Mouse (Mus musculus) gastrocnemius, adult 18-20 months (tissue): ENCODE measurements at regions not wholly inside any gene's neighbourhood (a gene's known extent, or its start where the extent isn't known, plus 50 kb on each side); places are given as distances from the start of the nearest gene placed in this dataset.
A peak's percentile ranks its signal among the peaks of the same experiment; 100 is the strongest.

Experiments
- DNase-seq: peaks from one replicate; pipeline ENCODE4 v3.0.0; 2021; ENCODE audit warnings: low spot score

DNA sequence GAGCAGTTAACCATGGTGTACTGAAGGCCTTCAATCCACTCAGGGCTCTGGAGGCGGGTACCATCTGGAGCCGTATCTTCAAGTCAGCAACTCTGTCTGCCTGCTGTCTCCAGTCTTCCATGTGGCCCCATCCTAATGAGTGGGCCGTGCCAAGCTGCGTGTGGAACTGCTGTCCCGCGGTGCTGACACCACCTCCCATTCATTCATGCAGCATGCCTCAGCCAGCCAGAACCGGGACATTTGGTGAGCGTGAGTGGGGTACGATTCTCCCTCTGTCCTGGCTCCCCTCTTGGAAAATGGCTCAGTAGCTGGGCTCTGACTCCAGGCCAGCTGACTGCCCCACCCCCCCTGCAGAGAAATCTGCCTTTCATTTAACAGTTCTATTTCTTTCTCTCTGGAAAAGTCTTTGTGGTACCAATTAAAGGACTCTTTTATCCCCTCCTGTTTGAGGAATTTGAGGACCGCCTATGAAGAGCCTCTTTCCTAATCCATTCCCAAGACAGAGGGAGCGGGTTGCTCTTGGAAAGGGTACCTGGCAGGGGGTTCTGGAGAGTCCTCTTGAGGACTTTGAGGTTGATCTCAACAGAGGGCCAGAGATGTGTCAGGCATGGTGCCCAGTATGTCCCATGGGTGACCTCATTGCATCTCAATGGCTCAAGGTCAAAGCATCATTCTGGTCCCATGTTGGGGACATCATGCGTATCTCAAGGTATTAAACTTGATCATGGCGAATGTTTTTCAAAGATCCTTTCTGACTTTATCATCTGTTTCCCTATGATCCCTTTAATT is 55.5 kb upstream of the Brd7 start:
- no peak for DNase-seq

DNA sequence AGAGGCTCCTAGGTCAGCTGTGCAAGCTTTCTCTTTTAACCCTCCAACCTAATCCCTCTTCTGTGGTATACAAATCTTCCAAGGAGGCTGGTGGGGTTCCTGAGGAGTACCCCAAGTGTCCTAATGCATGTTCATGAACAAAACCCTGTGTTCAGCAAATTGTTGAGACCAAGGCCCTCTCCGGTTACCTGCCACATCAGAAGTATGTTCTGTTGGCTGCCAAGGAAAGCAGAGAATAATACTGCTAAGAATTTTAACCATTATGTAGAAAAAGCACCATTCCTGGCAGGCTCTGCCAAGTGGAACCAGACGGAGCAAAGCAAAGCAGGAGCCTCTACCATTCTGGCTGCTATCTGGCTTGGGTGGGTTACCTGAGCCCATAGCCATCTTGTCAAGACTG is 61.3 kb upstream of the Brd7 start:
- DNase-seq = no peak

DNA sequence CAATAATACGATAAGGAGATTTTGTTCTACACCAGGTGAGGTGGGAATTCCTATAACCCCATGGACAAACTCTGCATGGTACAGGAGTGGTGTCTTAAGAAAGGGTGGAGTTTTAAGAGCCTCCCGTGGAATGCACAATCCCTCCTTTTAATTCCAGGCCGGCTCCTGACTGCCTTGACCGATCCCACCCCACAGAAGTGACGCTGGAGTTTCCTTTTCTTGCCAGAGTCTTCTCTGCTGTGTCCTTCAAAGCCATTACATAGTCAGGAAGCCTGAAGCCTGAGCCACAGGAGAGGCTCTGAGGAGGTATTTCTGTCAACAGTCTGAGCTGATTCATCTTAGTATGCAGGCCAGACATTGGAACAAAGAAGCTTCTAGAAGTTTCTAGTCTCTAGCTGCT is 66.6 kb upstream of the Brd7 start:
- DNase-seq = no peak

DNA sequence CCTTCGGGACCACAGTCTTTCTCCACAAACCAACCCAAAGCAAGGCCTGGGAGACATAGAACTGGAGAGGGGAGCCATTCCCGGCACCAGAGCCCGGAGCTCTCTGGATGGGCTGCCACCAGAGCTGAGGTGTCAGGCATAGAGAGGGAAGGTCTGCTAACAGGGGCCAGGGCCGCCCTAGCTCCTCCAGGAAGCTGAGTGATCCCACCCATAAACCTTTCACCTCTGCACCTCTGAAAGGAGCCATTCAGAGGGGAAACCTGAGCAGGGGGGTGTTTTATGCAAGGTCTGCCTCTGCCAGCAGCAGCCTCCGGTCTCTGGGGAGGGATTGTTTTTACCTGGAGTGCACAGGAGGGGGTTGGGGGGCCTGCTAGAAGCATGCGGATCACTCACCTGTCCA is 69.4 kb upstream of the Brd7 start:
- DNase-seq = no peak

DNA sequence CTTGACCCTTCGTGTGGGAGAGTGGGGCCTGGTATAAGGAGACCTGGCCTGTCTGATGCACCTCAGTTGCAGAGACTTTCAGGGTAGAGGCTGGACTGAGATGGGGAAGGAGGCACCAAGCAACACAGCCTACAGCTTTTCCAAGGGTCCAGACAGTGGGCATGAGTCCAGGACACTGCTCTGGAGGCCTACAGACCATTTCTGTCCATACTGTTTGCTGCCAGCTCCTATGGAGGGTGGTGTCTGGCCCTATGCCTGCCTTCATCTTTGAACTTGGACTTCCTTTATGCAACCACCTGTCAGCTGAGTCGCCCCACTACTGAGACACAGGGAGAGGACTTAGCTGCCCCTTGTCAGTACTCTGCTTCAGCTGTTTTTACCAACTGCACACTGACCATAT is 73.7 kb upstream of the Brd7 start:
- DNase-seq = no peak

DNA sequence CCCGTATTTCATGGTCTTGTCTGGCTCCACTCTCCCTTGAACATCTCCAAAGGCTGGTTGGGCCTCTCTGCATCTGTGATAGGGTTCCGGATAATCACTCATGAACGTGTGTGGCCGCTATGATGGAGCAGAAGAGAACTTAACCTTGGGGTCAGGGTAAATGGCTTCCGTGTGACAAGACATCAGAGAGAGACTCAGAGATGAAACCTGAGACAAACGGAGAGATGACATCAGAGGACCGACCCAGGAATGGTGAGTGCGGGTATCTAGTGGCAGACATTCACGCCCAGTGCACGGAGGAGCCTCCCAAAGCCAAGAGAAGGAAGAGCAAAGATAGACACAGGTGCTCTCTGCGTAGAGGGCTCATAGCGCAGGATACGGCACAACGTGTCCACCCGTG is 78.2 kb upstream of the Brd7 start:
- DNase-seq = no peak

DNA sequence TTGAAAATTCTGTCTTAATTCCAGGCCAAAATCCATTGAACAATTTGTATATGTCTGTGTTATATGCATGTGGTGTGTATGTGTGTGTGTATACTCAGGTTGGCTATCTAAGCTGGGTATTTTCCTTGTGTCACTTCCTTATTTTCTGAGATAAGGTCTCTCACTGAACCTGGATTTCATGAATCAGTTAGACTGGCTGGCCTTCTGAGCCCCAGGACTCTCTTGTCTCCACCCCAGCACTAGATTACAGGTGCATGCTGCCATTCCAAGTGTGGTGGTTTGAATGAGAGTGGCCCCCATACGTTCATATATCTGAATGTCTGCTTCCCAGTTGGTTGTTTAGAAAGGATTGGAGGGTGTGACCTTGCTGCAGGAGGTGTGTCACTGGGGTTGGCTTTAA is 77.8 kb upstream of the Nkd1 start:
- no peak for DNase-seq

DNA sequence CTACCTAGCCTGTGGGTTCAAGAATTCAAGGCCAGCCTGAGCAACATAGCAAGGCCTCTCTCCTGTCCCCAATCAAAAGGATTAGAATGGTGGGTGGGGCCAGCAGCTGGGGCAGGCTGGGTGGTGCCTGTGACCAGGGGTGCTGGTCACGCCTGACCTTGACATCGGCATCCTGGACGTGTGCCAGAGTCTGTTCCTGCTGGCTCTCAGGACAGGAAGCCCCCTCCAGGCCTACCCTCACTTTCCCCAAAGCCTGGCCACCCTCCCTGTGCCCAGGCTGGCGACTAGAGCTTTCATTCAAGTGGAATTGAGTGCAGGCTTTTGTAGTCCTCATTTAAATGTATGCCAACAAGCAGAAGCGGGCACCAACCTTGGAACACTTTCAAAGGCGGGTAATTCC is 73.7 kb upstream of the Nkd1 start:
- no peak for DNase-seq

DNA sequence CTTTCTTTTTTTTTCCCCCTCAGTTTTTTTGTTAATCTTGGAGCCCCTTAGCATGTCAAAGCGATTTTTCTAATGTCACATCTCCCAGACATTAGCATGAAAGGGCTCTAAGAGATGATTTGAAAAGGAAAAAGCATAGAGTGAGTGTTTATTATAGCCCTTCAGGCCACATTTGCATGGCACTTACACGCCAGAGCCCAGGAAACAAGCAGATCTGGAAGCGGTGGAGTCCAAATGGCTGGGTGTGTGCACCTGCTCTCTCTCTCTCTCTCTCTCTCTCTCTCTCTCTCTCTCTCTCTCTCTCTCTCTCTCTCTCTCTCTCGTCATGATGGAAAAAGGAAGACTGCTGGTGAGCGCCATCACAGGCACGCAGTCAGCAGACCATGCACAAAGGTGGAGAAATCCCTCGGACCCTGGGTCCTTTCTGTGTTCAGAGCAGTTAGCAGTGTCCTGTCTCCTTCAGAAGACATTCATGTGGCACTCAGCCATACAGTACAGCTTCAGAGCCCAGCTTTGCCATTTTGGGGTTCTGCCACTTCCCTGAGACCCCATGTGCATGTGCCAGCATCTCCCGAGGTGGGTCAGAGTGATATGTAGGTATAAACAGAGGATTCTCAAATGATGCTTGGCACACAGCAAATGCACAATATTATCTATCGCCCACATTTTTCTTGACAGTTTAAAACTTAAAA is 73.2 kb upstream of the Nkd1 start:
- no peak for DNase-seq

DNA sequence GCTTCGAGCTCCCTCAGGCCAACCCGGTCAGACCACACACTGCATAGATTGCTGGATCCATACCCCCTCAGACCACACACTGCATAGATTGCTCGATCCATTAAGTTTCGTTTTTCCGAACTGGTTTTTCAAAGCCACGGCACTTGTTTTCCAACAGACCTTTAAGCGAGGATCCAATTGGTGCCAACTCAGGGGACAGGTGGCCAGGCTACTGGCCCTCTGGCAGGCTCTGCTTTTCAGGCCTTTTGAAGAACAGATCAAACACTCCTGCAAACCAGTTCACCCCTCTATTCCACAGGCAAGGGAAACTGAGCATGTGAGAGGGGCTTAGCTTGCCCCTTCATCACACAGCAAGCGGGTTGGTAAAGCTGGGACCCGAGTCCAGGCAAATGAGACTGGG is 72.2 kb upstream of the Nkd1 start:
- DNase-seq = no peak

DNA sequence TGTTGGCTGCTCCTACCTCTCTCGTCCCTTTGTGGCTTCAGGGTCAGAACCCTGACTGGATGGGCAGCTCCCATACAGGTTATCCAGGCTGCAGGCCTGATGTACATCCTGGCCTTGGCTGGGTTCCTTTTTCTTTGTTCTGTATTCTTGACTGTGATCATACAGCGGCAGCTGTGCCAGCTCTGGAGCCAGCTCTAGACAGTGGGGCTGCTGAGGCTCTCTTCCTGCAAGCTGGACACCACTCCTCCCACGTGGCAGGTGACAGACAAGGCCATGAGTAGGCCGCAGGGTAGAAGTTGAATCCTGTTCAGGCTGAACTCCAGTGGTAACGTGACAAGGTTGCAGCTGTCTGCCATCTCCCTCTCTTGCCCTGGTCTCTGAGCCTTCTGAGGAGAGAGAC is 71.6 kb upstream of the Nkd1 start:
- no peak for DNase-seq

DNA sequence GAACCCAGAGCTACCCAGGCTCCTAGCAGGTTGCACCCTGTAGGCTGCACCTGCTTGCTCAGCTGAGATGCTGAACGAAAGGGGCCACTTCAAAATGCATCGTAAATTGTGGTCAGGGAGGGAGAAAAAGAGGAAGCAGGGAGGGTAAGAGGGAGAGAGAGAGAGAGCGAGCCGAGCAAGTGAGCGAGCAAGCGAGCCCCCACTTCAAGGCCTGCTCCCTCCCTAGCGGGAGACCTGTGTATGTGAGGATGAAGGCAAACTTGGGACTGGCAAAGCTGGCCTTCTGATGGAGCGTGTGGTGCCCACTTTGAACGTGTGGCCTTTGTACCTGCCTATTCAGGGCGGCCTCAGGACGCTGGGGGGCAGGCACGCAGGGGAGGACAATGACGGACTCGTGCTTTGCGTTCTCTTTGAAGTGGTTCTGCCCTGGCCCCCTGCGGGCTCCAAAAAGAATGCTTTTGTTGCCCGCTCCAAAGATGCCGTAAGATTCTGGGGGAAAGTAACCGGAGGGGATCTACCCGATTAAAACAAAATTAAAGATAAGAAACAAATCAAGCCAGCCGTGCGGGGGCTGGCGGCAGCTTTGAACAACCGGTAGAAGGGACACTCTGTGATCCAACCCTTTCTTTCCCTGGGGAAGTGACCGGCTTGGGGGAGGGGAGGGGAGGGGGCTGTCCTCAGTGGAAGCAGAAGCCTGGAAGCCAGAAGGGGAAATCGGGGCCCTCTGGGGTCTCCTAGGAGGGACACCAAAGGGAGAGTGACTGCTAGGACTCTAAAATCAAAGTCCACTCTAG is 70.1 kb upstream of the Nkd1 start:
- DNase-seq = no peak

DNA sequence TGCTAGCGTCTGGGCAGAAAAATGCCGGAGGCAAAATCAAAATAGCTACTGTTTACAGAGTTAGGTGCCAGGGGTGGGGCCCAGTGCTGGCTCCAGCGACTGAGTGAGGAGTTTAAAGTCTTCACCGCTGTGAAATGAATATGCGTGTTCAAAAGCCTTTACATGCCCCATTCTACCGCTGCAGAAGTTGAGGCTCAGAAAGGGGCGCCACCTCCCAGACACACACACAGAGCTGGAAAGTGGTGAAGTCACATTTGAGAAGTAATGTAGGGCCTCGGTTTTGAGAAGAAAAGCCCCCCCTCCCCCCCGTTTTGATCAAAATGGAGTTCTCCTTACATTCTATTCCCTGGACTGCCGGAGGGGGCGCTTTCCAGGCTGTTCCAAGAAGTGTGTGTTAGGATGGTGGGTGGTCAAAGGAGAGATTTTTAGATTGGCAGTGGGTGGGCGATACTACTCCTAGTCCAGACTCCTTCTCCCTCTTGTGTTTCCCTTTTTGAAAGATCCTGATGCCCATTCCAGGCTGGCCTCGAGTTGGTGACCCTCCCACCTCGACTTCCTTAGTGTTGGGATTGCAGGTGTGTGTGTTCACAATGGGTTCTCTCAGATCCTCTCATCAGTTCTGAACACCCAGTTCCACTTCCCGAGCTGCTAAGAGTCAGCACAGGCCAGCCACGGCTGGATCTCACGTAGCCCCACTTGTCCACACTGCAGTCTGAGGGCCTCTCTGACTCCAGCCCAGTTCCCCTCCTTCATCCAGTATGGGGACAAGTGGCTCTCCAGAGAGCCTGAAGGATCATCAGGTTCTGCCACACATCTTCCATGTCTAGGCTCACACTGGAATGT is 69.3 kb upstream of the Nkd1 start:
- DNase-seq = no peak

DNA sequence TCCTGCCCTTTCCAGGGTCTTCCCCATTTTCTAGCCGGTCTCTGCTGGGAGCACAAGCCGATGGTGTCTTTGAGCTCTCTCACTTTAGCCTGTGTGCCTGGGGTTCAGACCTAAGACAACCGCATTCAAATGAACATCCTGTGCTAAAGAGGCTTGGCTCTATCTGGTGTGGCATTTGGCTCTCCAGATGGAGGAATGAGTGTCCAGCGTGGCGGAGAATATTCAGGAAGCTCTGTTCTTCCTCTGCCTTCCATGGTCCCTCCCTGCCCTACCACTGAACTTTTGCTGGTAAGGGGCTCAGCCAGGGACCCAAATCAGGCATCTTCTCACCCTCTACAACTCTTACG is 68.7 kb upstream of the Nkd1 start:
- DNase-seq = no peak

DNA sequence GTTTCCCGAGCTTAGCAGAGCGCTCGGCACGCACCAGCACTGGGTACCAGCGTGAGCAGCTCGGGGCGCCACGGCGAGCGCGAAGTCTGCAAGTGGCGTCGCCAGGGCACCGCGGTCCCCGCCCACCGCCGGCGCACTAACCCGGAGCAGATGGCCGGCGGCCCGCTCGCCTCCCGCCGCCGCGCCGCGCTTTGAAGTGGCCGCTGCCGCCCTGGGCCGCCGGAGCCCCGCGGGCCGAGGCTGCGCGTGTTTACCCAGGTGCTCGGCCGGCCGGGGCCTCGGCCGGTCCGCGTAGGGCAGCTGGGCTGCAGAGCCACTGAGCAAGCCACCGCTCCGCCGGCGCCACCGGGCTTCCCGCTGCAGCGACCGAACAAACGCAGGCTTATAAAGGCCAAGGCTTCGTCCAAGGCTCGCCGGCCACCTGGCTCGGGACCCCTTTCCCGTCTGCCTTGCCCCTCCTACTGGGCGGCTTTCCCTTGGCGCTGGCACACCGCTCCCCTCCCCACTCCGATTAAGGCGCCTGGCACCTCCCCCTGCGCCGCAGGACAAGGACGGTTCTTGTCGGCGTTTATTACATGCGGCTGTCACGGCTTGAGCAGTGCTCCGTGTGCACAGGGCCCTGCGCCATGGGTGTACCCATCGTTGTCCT is 67.0 kb upstream of the Nkd1 start:
- peak; percentile 3 for DNase-seq

DNA sequence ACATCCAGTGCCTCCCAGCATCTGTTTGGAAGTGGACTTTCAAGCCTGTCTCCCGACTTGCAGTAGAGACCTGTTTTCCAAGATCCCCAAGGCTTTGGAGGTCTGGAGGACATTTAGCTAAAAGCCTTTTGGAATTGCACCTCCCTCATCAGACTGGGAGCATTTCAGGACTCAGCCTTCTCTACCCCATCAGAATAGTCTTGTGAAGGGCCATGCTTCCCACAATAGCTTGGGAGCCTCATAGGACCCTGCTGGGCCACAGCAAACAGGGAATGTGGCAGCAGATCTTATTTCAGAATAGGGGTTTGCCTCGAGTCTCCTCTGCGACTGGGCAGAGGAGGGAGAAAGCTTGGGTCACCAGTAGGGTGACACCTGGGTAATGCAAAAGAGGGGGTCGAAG is 66.2 kb upstream of the Nkd1 start:
- no peak for DNase-seq

DNA sequence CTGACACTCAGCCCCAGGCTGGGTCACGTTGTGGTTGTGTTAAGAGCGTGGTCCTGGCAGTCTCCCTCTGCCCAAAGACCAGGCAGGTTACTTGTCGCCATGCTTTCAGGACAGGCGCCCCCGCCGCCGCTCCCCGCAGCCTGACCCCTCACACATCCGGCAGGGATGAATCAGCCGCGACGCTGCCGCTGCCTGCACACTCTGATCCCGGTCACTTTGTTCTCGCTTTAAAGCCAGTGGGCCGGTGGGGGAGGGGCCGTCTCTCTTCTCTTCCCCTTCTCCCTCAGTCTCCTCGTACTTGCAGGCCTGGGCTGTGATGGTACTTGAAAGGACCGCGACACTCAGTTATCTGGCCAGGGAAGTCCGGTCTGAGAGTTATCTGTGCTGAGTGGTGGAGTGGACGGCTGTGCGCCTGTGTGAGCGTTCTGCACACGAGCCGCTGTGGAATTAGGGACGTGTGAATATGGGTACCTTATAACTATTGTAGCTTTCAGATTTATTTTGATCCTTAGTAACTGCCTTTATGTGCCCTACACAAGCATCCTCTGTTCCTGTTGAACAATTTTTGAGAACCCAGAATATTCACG is 65.6 kb upstream of the Nkd1 start:
- no peak for DNase-seq

DNA sequence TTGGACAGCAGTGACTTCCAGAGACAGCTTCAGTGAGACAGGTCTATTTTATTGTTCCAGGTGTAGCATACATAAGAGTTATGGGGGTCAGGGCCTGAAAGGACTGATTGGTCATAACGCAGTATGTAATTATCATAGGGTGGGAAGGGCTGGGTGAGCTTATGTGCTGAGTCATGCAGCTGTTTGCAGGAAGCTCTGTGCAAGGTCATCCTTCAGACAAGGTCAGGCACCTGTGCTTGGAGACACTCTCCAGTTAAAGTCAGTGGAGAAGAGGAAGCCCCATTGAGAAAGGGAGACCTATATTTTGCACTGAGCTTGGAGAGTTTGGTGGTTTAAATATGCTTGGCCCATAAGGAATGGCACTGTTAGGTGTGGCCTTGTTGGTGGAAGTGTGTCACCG is 62.0 kb upstream of the Nkd1 start:
- no peak for DNase-seq

DNA sequence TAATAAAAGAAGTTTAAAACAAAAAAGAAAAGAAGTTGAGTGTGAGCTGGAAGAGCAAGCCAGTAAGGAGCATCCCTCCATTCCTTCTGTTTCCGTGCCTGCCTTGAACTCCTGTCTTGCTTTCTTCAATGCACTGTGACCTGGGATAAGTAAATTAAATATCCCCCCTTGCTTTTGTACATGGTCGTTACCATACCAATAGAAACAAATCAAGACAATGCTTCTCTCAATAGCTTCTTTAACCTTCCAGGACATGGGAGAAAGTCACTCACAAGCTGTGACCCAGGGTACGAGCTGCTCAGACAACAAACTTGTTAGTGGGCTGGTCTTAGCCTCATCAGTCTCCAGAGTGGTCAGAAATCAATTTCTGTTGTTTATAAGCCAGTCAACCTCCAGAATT is 53.4 kb upstream of the Nkd1 start:
- no peak for DNase-seq

DNA sequence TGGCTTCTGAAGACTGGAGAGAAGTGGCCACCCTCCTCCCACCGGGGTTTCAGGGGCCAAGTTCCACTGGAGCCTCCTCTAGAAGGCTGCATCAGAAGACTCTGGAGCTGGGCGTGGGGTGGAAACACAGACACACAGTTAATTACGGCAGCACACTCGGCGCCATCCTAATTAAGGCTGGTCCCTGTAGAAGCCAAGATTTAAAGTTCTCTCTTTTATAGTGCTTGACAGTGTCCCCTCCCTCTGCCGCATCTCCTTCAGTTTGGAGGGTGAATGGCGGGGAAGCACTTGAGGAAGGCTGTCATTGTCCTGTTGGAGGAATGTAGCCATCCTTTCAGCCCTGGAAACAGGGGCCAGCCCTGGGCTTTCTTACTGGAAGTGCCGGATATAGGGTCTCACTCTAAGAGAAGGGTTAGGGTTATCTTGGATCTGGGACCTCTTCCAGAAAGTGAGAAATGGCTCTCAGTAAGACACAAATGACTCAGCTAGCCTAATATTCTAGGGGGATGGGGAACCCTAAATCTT is 50.2 kb upstream of the Nkd1 start:
- no peak for DNase-seq
